Mouse (Mus musculus): ENCODE results near the gene Gm13941.

DNA sequence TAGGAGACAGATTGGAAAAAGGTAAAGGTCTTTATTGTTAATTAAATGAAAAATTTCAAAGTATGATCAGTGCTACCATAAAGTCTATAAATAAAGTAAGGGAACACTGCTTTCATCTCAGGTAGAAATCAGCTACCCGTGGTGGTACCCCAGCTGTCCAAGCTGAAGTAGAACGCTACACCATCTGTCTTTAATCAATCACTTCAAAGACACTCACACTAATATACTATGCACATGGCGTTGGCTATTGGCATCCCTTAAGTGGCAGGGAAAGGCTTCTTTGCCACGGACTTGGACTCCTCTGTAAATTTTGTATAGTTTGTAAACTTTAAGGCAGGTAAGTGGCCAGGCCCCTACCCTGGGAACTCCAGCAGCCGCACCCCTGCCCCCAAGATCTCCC, 30.0 kb upstream of the Gm13941 start:
- TF ChIP-seq ZNF384 (IDR thresholded peaks at IDR 0.05; ENCODE audit: low read depth, low read length) (no peak), ZC3H11A (IDR thresholded peaks at IDR 0.05; ENCODE audit: borderline replicate concordance, low read depth, low read length) (no peak), MAFK (IDR thresholded peaks at IDR 0.05; ENCODE audit: insufficient read depth, low read depth, low read length) (no peak)

Data from ES-E14 (cell line).